In the genomic region with DNA sequence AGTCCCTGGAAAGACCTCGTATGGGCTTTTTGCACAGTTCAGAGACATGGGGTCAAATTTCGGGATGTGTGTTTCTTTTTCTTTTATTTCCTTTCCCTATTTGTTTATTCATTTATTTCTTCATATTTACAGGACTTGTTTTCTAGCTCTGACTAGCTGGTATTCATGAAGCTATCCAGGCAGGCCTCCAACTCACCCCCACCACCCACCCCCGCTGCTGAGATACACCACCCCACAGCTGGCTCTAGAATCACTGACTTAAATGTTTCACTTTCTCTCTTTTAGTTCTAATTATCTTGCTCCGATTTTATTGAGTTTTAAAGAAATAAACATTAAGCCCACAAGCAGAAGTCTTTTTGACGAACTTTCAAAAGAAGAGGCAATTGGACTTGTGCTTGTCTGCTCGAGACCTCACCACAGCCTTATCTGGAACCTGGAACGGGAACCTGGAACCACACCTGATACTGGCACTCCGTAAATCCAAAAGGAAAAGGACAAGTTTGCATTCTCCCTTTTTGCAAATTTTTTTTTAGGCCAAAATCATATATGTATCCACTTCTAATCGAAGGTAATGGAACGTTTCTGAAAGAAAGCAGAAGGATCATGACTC, we compare ENCODE assay signal across 8 mouse cellular contexts. TPM values are rescaled to one million over a fixed set of nuclear protein-coding genes. Genes with fewer than 3 reads are reported as not detected.
DNase-seq lines count a peak whose midpoint lies in the region; ATAC-seq and TF ChIP-seq lines count a peak whose summit lies in the region.

No protein-coding gene starts in this region.

- 46% methylated on average over 10 of the region's 10 CpGs for WGBS in liver, adult 2 months
- WGBS in forebrain, embryonic 10.5 days = 46% methylated on average over 10 of the region's 10 CpGs
- 36% methylated on average over 10 of the region's 10 CpGs for WGBS in limb, embryonic 13.5 days
- 29% methylated on average over 10 of the region's 10 CpGs for WGBS in stomach, embryonic 14.5 days

- H3K4me1 ChIP-seq in liver, adult 2 months (ENCODE audit: control insufficient read depth, insufficient read depth, low read length) = peaks cover 3% of the 10 kb centered on the region; the same call in 1 of the 2 replicates
- peaks cover 48% of the 10 kb centered on the region for H3K4me1 ChIP-seq in forebrain, embryonic 10.5 days
- H3K4me1 ChIP-seq in limb, embryonic 13.5 days = peaks cover 13% of the 10 kb centered on the region
- H3K4me1 ChIP-seq in stomach, embryonic 14.5 days (ENCODE audit: control insufficient read depth, insufficient read depth, low read length) = peaks cover 3% of the 10 kb centered on the region; the same call in 1 of the 2 replicates

- DNase-seq in liver, adult 2 months (ENCODE audit: extremely low read depth, low read depth, low spot score) = peak; percentile 9
- no peak for DNase-seq in liver
- no peak for DNase-seq in forebrain, embryonic 10.5 days (ENCODE audit: extremely low spot score, low spot score)
- no peak for DNase-seq in gastrocnemius, postnatal 36 days
- no peak for DNase-seq in left cerebral cortex, adult 11 months (ENCODE audit: low spot score)

- H3K79me2 ChIP-seq in liver, adult 2 months (ENCODE audit: control insufficient read depth, insufficient read depth, low read length) = no peaks in the 10 kb centered on the region

- no peak overlapping the region for H3K9ac ChIP-seq in liver, adult 2 months (ENCODE audit: low read depth, low read length)
- H3K9ac ChIP-seq in limb, embryonic 13.5 days = peak overlapping the region; percentile 75
- H3K9ac ChIP-seq in stomach, embryonic 14.5 days (replicated peaks; ENCODE audit: low read depth, low read length) = peak overlapping the region; percentile 22

- H3K4me2 ChIP-seq in limb, embryonic 13.5 days (replicated peaks) = peak overlapping the region; percentile 66
- peak overlapping the region; percentile 64 for H3K4me2 ChIP-seq in stomach, embryonic 14.5 days (replicated peaks; ENCODE audit: low read depth, low read length)

- H3K36me3 ChIP-seq in liver, adult 2 months (ENCODE audit: control insufficient read depth, insufficient read depth, low read length) = no peaks in the 10 kb centered on the region
- no peaks in the 10 kb centered on the region for H3K36me3 ChIP-seq in forebrain, embryonic 10.5 days (replicated peaks)
- H3K36me3 ChIP-seq in limb, embryonic 13.5 days = no peaks in the 10 kb centered on the region
- no peaks in the 10 kb centered on the region for H3K36me3 ChIP-seq in stomach, embryonic 14.5 days (ENCODE audit: control insufficient read depth, insufficient read depth, low read length)

- peak overlapping the region; percentile 22; the same call in 1 of the 2 replicates for H3K4me3 ChIP-seq in liver, adult 2 months (ENCODE audit: insufficient read depth, low read depth, low read length)
- peak overlapping the region; percentile 69 for H3K4me3 ChIP-seq in forebrain, embryonic 10.5 days
- peak overlapping the region; percentile 58 for H3K4me3 ChIP-seq in limb, embryonic 13.5 days
- peak overlapping the region; percentile 47 for H3K4me3 ChIP-seq in stomach, embryonic 14.5 days (ENCODE audit: low read depth, low read length)

- H3K9me3 ChIP-seq in forebrain, embryonic 10.5 days = no peaks in the 10 kb centered on the region
- no peaks in the 10 kb centered on the region for H3K9me3 ChIP-seq in limb, embryonic 13.5 days
- H3K9me3 ChIP-seq in stomach, embryonic 14.5 days (ENCODE audit: control insufficient read depth, low read depth, low read length) = no peaks in the 10 kb centered on the region

- TF ChIP-seq CTCF in liver, adult 2 months (IDR thresholded peaks at IDR 0.05; ENCODE audit: low read depth, low read length) = no peak

- intact Hi-C loops in gastrocnemius, postnatal 36 days (cut with DNase I) = loop anchor here (10.0 kb wide), 2 partner anchors 255 to 1715 kb away; partner anchors contain the start of genes Hist1h2ac, Hist1h2ai, Hist1h2bc and Hist1h2bl

- TF ChIP-seq POLR2A in liver, adult 2 months (IDR thresholded peaks at IDR 0.05; ENCODE audit: extremely low read depth, insufficient read depth, low read length) = no peak

- no peak for ATAC-seq in limb, embryonic 13.5 days (ENCODE audit: low FRiP score, low read depth)
- no peak for ATAC-seq in stomach, embryonic 14.5 days (ENCODE audit: insufficient number of reproducible peaks, insufficient read depth, low FRiP score, low read depth)
- ATAC-seq in inflammation-experienced regulatory T-cells, adult 6 months = no peak

- no peaks in the 10 kb centered on the region for H3K27me3 ChIP-seq in liver, adult 2 months (ENCODE audit: control insufficient read depth, insufficient read depth, low read length)
- no peaks in the 10 kb centered on the region for H3K27me3 ChIP-seq in forebrain, embryonic 10.5 days (ENCODE audit: poor library complexity, severe bottlenecking)
- no peaks in the 10 kb centered on the region for H3K27me3 ChIP-seq in limb, embryonic 13.5 days
- H3K27me3 ChIP-seq in stomach, embryonic 14.5 days (ENCODE audit: control insufficient read depth, insufficient read depth, low read length) = no peaks in the 10 kb centered on the region

- H3K27ac ChIP-seq in liver, adult 2 months (replicated peaks; ENCODE audit: insufficient read depth, low read depth, low read length) = no peak overlapping the region
- peak overlapping the region; percentile 93 for H3K27ac ChIP-seq in forebrain, embryonic 10.5 days
- peak overlapping the region; percentile 95; the same call in 1 of the 2 replicates for H3K27ac ChIP-seq in limb, embryonic 13.5 days
- H3K27ac ChIP-seq in stomach, embryonic 14.5 days (ENCODE audit: low read length) = peak overlapping the region; percentile 92

RNA-seq across cellular contexts. Expression of gene Abt1, which starts 6.2 kb away (rescaled TPM):
- 3.5 and 3.7 TPM in 2 replicates for total RNA-seq in liver, adult 2 months (2014; rRNA removed)
- 2.1 TPM in 2 replicates for polyA plus RNA-seq in liver, adult 2 months (2012; rRNA removed)
- polyA plus RNA-seq in forebrain, embryonic 10.5 days (2016; fragmentation: Nextera tagmentation; extraction: Ambion mirVana) = 15.3 and 15.5 TPM in 2 replicates
- polyA plus RNA-seq in limb, embryonic 13.5 days (2015; fragmentation: Nextera tagmentation; extraction: Ambion mirVana) = 13.4 and 14.8 TPM in 2 replicates
- polyA plus RNA-seq in stomach, embryonic 14.5 days (2014; fragmentation: Nextera tagmentation; extraction: Ambion mirVana) = 12.0 and 12.4 TPM in 2 replicates
- polyA plus RNA-seq in inflammation-experienced regulatory T-cells, adult 6 months (2017; shearing (Covaris generic)) = 10 to 100 TPM; 11.3 to 13.4 (median 12.2) TPM
- total RNA-seq in gastrocnemius, postnatal 36 days (2021) = 1 to 10 TPM; 3.2 to 3.3 TPM

RNA-seq across cellular contexts. Expression of gene Btn1a1, which starts 35.8 kb away (rescaled TPM):
- not detected in 2 replicates for total RNA-seq in liver, adult 2 months (2014; rRNA removed)
- not detected in 2 replicates for polyA plus RNA-seq in liver, adult 2 months (2012; rRNA removed)
- polyA plus RNA-seq in forebrain, embryonic 10.5 days (2016; fragmentation: Nextera tagmentation; extraction: Ambion mirVana) = 0.09 TPM in 1 of 2 replicates, not detected in the other
- polyA plus RNA-seq in limb, embryonic 13.5 days (2015; fragmentation: Nextera tagmentation; extraction: Ambion mirVana) = 0.19 and 0.45 TPM in 2 replicates
- 0.17 TPM in 1 of 2 replicates, not detected in the other for polyA plus RNA-seq in stomach, embryonic 14.5 days (2014; fragmentation: Nextera tagmentation; extraction: Ambion mirVana)
- not detected for polyA plus RNA-seq in inflammation-experienced regulatory T-cells, adult 6 months (2017; shearing (Covaris generic))
- not detected for total RNA-seq in gastrocnemius, postnatal 36 days (2021)

RNA-seq across cellular contexts. Expression of gene Btn2a2, which starts 58.8 kb away (rescaled TPM):
- not detected in 2 replicates for total RNA-seq in liver, adult 2 months (2014; rRNA removed)
- polyA plus RNA-seq in liver, adult 2 months (2012; rRNA removed) = not detected in 2 replicates
- polyA plus RNA-seq in forebrain, embryonic 10.5 days (2016; fragmentation: Nextera tagmentation; extraction: Ambion mirVana) = 0.52 and 0.54 TPM in 2 replicates
- polyA plus RNA-seq in limb, embryonic 13.5 days (2015; fragmentation: Nextera tagmentation; extraction: Ambion mirVana) = 1.4 and 1.5 TPM in 2 replicates
- 0.22 and 0.30 TPM in 2 replicates for polyA plus RNA-seq in stomach, embryonic 14.5 days (2014; fragmentation: Nextera tagmentation; extraction: Ambion mirVana)
- polyA plus RNA-seq in inflammation-experienced regulatory T-cells, adult 6 months (2017; shearing (Covaris generic)) = not detected
- total RNA-seq in gastrocnemius, postnatal 36 days (2021) = not detected
